Mouse (Mus musculus) midbrain, embryonic 14.5 days (tissue): ENCODE measurements around the gene Actr6. TPM values are rescaled to one million over a fixed set of nuclear protein-coding genes. Genes with fewer than 3 reads are reported as not detected.

Experiments
- ATAC-seq: fragments of 200-750 bp; cut with Nextera tagmentation; 2 replicates; pipeline ENCODE4 v1.8.0; 2017; ENCODE audit warnings: moderate number of reproducible peaks, moderate library complexity; ENCODE audit not compliant: low FRiP score, low TSS enrichment
- DNase-seq: peaks from one replicate; pipeline ENCODE4 v3.0.0-alpha.2; 2015
- H3K27ac ChIP-seq: fragments of 300-500 bp; sonication (generic); replicated peaks from 2 replicates; pipeline ENCODE4 v1.5.1; 2014; ENCODE audit warnings: mild to moderate bottlenecking, low read depth, low read length, moderate library complexity
- H3K27me3 ChIP-seq: fragments of 300-500 bp; sonication (generic); 2 replicates; pipeline ENCODE4 v1.6.1; 2014; ENCODE audit warnings: low read length, control low read depth, mixed read lengths; ENCODE audit not compliant: control insufficient read depth, insufficient read depth
- H3K36me3 ChIP-seq: fragments of 300-500 bp; sonication (generic); 2 replicates; pipeline ENCODE4 v1.6.1; 2014; ENCODE audit warnings: low read length, control low read depth; ENCODE audit not compliant: control insufficient read depth, insufficient read depth
- H3K4me1 ChIP-seq: fragments of 300-500 bp; sonication (generic); 2 replicates; pipeline ENCODE4 v1.6.1; 2014; ENCODE audit warnings: mild to moderate bottlenecking, antibody characterized with exemption, low read length, control low read depth; ENCODE audit not compliant: control insufficient read depth, insufficient read depth
- H3K4me2 ChIP-seq: fragments of 300-500 bp; sonication (generic); 2 replicates; pipeline ENCODE4 v1.6.1; 2014; ENCODE audit warnings: mild to moderate bottlenecking, low read length, moderate library complexity
- H3K4me3 ChIP-seq: fragments of 300-500 bp; sonication (generic); replicated peaks from 2 replicates; pipeline ENCODE4 v1.5.1; 2014; ENCODE audit warnings: low read depth, low read length
- H3K9ac ChIP-seq: fragments of 300-500 bp; sonication (generic); replicated peaks from 2 replicates; pipeline ENCODE4 v1.6.1; 2014; ENCODE audit warnings: mild to moderate bottlenecking, low read length, moderate library complexity
- H3K9me3 ChIP-seq: fragments of 300-500 bp; sonication (generic); 2 replicates; pipeline ENCODE4 v1.6.1; 2016; ENCODE audit warnings: low read length, control low read depth, mixed read lengths; ENCODE audit not compliant: control insufficient read depth
- WGBS: fragments of 180-500 bp; shearing (Covaris S2); extraction: QIAGEN DNeasy Blood & Tissue Kit; methylation state at CpG from one replicate; pipeline ENCODE4 v1.1.7; 2014; 5-methylcytosine and 5-hydroxymethylcytosine counted together
- polyA plus RNA-seq: library from polyadenylated mRNA; unstranded; fragments of >200 nt; fragmentation: Nextera tagmentation; extraction: Ambion mirVana; gene quantifications from 2 replicates; pipeline ENCODE4 v1.2.1, GENCODE M21; 2014

The Actr6 gene
- polyA plus RNA-seq, 1 experiment from 2014 or later, result 53.8 TPM

DNA sequence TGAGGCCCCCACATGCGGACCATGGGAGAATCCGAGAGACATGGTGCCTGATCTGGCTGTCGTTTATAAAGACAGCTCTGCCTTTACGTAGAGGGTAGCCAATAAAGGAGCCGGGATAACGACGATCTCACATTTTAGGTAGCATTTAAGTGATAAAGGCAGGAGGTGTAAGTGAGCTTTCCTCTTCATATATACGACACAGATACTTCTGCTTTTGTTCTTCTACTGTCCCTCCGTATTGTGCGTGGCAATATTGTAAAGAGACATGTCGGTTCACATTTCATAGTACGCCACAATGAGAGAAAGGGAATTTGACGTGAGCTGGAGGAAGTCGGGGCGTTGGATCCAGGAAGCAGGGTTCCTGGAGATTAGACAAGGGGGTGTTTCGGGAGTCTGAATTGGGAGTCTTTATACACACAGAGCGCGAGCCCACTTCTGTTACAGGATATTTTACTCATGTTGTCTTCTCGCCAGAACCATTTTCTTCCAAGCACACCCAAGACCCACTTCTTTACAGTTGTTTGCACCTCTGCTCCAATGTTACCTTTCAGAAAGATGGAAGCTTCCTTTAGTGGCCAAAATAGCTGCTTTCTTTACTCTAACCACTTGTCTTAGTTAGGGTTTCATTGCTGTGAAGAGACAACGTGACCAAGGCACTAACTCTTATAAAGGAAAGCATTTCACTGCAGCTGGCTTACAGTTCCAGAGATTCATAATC is 36.7 kb downstream of the Actr6 start:
- 72% methylated on average over 20 of the region's 20 CpGs for WGBS
- no peak overlapping the region for H3K9ac ChIP-seq
- no peak for ATAC-seq

GRCm38 (mm10) chr10:89690021-89690420 is 42.1 kb downstream of the Actr6 start:
- no peak overlapping the region for H3K4me2 ChIP-seq
- H3K4me1 ChIP-seq, result peaks cover 4% of the 10 kb centered on the region; the same call in 1 of the 2 replicates
- H3K36me3 ChIP-seq, result no peaks in the 10 kb centered on the region
- H3K27ac ChIP-seq, result no peak overlapping the region
- whole genome bisulfite sequencing, result 56% methylated on average over 8 of the region's 8 CpGs
- no peak overlapping the region for H3K9ac ChIP-seq
- no peaks in the 10 kb centered on the region for H3K9me3 ChIP-seq
- DNase-seq, result no peak
- no peaks in the 10 kb centered on the region for H3K27me3 ChIP-seq
- no peak overlapping the region for H3K4me3 ChIP-seq
- no peak for ATAC-seq

More for the DNA sequence above, 36.7 kb downstream of the Actr6 start:
- DNase-seq, result no peak
- Histone ChIP-seq H3K36me3 (no peaks in the 10 kb centered on the region), H3K4me1 (no peaks in the 10 kb centered on the region), H3K4me3 (no peak overlapping the region), H3K4me2 (no peak overlapping the region), H3K27me3 (no peaks in the 10 kb centered on the region), H3K27ac (no peak overlapping the region), H3K9me3 (no peaks in the 10 kb centered on the region)

DNA sequence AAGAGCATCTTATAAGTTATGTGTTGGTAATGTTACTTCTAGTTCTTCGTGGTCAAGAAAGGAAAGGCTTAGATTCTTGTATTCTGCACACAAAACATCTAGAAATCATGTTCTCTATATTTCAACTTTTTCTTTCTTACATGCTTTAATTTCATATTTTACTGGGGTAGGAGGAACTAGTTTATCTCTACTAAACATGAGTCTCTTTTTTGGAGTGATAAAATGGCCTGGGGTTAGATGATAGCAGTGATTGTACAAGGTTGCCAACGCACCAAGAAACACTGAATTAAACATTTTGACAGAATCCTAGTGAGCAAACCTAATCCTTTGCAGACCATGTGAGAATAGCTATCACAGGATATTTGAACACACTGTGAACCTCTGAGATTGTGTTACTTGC is 44.6 kb downstream of the Actr6 start:
- WGBS, result 79% methylated on average over 2 of the region's 2 CpGs
- peaks cover 14% of the 10 kb centered on the region; the same call in 1 of the 2 replicates for H3K4me1 ChIP-seq
- H3K9ac ChIP-seq, result no peak overlapping the region
- no peak overlapping the region for H3K27ac ChIP-seq
- no peak overlapping the region for H3K4me2 ChIP-seq
- DNase-seq (no peak), ATAC-seq (no peak)
- H3K4me3 ChIP-seq, result no peak overlapping the region
- H3K36me3 ChIP-seq, result no peaks in the 10 kb centered on the region
- H3K9me3 ChIP-seq, result no peaks in the 10 kb centered on the region
- no peaks in the 10 kb centered on the region for H3K27me3 ChIP-seq

- ATAC-seq (peak; percentile 99), DNase-seq (peak; percentile 98)
- peak within 1 kb of the TSS; percentile 96 for H3K9ac ChIP-seq
- peak within 1 kb of the TSS; percentile 76 for H3K4me2 ChIP-seq
- H3K27me3 ChIP-seq, result no peaks in the 10 kb centered on the region
- peaks cover 14% of the 10 kb centered on the region; the same call in 1 of the 2 replicates for H3K4me1 ChIP-seq
- H3K9me3 ChIP-seq, result no peaks in the 10 kb centered on the region
- peak within 1 kb of the TSS; percentile 84 for H3K27ac ChIP-seq
- 6% methylated on average over 31 of the region's 31 CpGs for WGBS
- H3K4me3 ChIP-seq, result peak within 1 kb of the TSS; percentile 99
- no peaks in the 10 kb centered on the region for H3K36me3 ChIP-seq
Observed at GRCm38 (mm10) chr10:89686139-89686808, 45.8 kb downstream of the Actr6 start, which contains the start of gene Scyl2. Gene Scyl2 (minus strand): TSS chr10:89686285.

GRCm38 (mm10) chr10:89685391-89686138 is 46.5 kb downstream of the Actr6 start:
- Histone ChIP-seq H3K9me3 (no peaks in the 10 kb centered on the region), H3K4me2 (peak overlapping the region; percentile 76), H3K4me1 (peaks cover 14% of the 10 kb centered on the region; the same call in 1 of the 2 replicates), H3K9ac (peak overlapping the region; percentile 96), H3K4me3 (peak overlapping the region; percentile 99), H3K36me3 (no peaks in the 10 kb centered on the region), H3K27me3 (no peaks in the 10 kb centered on the region), H3K27ac (peak overlapping the region; percentile 84)
- WGBS, result under 1% methylated on average over 51 of the region's 51 CpGs
- DNase-seq (peak; percentile 53), ATAC-seq (peak; percentile 78; the same call in 1 of the 2 replicates)

- no peak overlapping the region for H3K9ac ChIP-seq
- DNase-seq (no peak), ATAC-seq (no peak)
- H3K9me3 ChIP-seq, result no peaks in the 10 kb centered on the region
- no peak overlapping the region for H3K4me3 ChIP-seq
- H3K27me3 ChIP-seq, result no peaks in the 10 kb centered on the region
- peaks cover 14% of the 10 kb centered on the region; the same call in 1 of the 2 replicates for H3K4me1 ChIP-seq
- 0 out of 2 replicates have a peak, but pooled peaks cover 2% of the 10 kb centered on the region for H3K36me3 ChIP-seq
- H3K27ac ChIP-seq, result no peak overlapping the region
- WGBS, result 78% methylated on average over 10 of the region's 10 CpGs
- H3K4me2 ChIP-seq, result no peak overlapping the region
Observed at GRCm38 (mm10) chr10:89682961-89683360, 49.1 kb downstream of the Actr6 start.

DNA sequence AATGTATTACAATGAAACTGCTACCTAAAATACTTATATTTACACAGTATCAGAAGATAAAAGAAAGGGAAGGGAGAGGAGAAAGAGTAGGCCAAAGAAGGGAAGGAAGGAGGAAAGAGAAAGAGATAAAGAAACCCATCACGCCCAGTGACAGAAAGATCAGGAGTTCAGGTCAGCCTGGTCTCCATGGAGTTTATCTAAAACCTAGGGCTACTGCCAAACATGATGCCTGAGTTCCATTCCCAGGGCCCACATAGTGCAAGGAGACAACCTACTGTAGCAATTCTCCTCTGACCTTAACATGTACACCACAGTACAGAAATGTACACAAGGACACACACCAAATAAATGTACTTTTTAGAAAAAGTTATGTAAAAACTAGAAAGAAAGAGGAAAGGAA is 49.9 kb downstream of the Actr6 start:
- Histone ChIP-seq H3K4me3 (no peak overlapping the region), H3K4me1 (peaks cover 14% of the 10 kb centered on the region; the same call in 1 of the 2 replicates), H3K4me2 (no peak overlapping the region), H3K36me3 (0 out of 2 replicates have a peak, but pooled peaks cover 3% of the 10 kb centered on the region), H3K27ac (no peak overlapping the region), H3K9ac (no peak overlapping the region), H3K27me3 (no peaks in the 10 kb centered on the region), H3K9me3 (no peaks in the 10 kb centered on the region)
- 82% methylated on average over 1 of the region's 1 CpGs for WGBS
- no peak for DNase-seq
- no peak for ATAC-seq

DNA sequence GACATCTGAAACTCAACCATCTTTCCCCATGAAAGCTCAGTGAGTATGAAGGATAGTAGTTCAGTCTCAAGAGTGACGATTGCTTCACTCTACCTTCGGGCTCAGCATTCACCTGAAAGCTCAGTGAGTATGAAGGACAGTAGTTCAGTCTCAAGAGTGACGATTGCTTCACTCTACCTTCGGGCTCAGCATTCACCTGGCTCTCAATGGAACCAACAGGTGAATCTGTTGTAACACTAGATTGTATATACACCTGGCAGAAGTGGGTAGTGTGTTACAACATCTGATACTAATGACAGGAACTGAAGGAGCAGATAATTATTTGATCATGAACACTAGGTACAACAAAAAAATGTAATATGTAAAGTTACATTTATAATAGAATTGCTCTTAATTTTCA is 50.4 kb downstream of the Actr6 start:
- no peak for ATAC-seq

More for the DNA sequence above, 50.4 kb downstream of the Actr6 start:
- DNase-seq, result no peak
- peaks cover 14% of the 10 kb centered on the region; the same call in 1 of the 2 replicates for H3K4me1 ChIP-seq
- H3K36me3 ChIP-seq, result 0 out of 2 replicates have a peak, but pooled peaks cover 3% of the 10 kb centered on the region
- no peak overlapping the region for H3K27ac ChIP-seq
- 97% methylated on average over 4 of the region's 4 CpGs for WGBS
- H3K9me3 ChIP-seq, result no peaks in the 10 kb centered on the region
- no peak overlapping the region for H3K4me3 ChIP-seq
- no peaks in the 10 kb centered on the region for H3K27me3 ChIP-seq
- H3K4me2 ChIP-seq, result no peak overlapping the region
- no peak overlapping the region for H3K9ac ChIP-seq
